Mouse (Mus musculus): ENCODE measurements around the gene Gm10803.
"Not testable (repeated sequence)": the region's sequence is repeated elsewhere in the genome, so short reads cannot be mapped to it uniquely, and the experiment has no call there.

DNA sequence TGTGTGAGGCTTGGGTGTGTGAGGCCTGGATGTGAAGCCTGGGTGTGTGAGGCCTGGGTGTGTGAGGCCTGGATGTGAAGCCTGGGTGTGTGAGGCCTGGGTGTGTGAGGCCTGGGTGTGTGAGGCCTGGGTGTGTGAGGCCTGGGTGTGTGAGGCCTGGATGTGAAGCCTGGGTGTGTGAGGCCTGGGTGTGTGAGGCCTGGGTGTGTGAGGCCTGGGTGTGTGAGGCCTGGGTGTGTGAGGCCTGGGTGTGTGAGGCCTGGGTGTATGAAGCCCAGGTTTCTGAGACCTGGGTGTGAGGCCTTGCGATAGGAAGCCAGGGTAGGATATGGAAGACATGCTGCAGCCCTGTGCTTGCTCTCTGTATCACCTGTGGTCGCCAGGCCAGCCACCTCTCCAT lies at the start of gene Gm10803:
- TF ChIP-seq CTCF (IDR thresholded peaks at IDR 0.05; ENCODE audit: borderline replicate concordance, control insufficient read depth, extremely low read depth, insufficient read depth, low read length, poor library complexity); POLR2A (IDR thresholded peaks at IDR 0.05; ENCODE audit: control insufficient read depth, extremely low read depth, insufficient read depth, low read length, poor library complexity): not testable (repeated sequence)

Data from thymus, adult 2 months (tissue).